Mouse (Mus musculus) ovary, postnatal 36 days (tissue): ENCODE measurements at regions not wholly inside any gene's neighbourhood (a gene's known extent, or its start where the extent isn't known, plus 50 kb on each side); places are given as distances from the start of the nearest gene placed in this dataset.

Experiments used
- DNase-seq: peaks from one replicate; pipeline ENCODE4 v3.0.0; 2022; ENCODE audit warnings: low spot score, mixed read lengths

DNA sequence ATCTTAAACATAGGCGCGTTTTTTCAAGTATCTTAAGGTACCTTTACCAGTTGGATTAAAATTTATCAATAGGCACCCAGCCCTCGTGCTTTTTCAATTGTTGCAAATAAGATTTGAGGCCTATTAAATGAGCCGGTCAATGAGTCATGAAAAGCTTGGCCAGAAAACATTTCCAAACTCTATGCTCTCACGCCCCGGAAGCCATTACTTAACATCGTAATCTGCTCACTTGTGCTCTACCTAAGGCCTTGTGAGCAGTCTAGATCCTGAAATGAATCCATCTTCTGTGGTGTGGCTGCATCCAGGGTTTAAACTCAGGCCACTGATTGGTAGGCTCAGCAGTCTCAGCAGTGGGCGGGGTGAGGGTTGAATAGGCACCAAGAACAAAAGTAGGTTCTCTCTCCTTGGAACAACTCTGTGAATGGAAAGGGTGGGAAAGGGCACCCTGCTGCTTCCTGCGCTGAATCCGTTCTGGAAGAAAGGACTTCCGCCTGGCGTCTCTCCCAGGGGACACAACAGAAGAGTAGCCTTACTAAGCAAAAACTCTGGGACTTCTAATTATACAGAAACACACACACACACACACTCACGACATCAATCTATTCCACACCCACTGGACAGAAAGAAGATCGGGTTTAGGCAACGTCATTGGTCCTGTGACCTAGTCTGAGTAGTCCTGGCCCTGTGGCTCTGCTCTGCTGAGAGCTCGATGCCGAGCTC is 53.4 kb upstream of the Fmnl2 start:
- DNase-seq: peak; percentile 7

DNA sequence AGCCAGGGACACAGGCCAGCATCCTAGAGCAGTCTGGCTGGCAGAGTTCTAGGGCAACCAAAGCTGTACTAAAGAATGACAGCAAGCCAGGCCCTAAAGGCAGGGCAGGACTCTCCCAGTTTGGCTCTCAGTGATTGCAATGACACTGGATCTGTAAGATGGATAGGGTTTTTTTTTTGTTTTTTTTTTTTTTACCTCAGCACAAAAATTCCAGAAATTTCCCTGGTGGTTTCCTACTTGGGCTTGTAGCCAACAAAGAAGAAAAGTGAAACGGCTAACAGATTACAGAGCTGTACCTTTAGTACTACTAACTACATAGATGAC is 52.9 kb upstream of the Fmnl2 start:
- DNase-seq: no peak

DNA sequence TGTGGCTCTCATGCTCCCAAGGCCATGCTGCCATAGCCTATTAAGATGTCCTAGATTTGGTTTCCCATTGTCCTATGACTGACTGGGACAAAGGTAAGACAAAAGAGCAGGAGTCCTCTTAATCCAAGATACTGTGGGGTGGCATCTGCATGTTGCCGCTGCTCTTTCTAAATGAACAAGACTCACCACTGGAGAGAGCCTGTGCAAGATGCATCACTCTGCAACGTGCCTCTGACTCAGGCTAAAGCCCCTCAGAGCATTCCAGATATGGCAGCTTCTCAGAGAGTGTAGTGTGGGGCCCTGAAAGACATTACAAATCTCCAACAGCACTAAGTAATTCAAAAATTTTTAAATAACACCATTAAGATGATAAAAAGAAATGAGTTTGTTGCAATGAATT is 49.8 kb upstream of the Fmnl2 start:
- no peak for DNase-seq
